Mouse (Mus musculus) embryonic facial prominence, embryonic 14.5 days (tissue): Measurements from ENCODE around the gene Tmem117. TPM values are rescaled to one million over a fixed set of nuclear protein-coding genes. Genes with fewer than 3 reads are reported as not detected.

Experiments
- ATAC-seq: fragments of 200-750 bp; cut with Nextera tagmentation; 2 replicates; pipeline ENCODE4 v1.8.0; 2017; ENCODE audit warnings: low read depth, moderate number of reproducible peaks, moderate TSS enrichment
- DNase-seq: peaks from one replicate; pipeline ENCODE4 v3.0.0-alpha.2; 2015; ENCODE audit warnings: low spot score
- H3K27ac ChIP-seq: fragments of 300-500 bp; sonication (generic); replicated peaks from 2 replicates; pipeline ENCODE4 v1.5.1; 2014; ENCODE audit warnings: low read depth, mild to moderate bottlenecking, low read length, moderate library complexity
- H3K27me3 ChIP-seq: fragments of 300-500 bp; sonication (generic); replicated peaks from 2 replicates; pipeline ENCODE4 v1.6.1; 2014; ENCODE audit warnings: low read length; ENCODE audit not compliant: control insufficient read depth, insufficient read depth
- H3K36me3 ChIP-seq: fragments of 300-500 bp; sonication (generic); 2 replicates; pipeline ENCODE4 v1.6.1; 2014; ENCODE audit warnings: low read length, mixed read lengths; ENCODE audit not compliant: control insufficient read depth, insufficient read depth
- H3K4me1 ChIP-seq: fragments of 300-500 bp; sonication (generic); 2 replicates; pipeline ENCODE4 v1.6.1; 2014; ENCODE audit warnings: antibody characterized with exemption, low read length; ENCODE audit not compliant: control insufficient read depth, insufficient read depth
- H3K4me2 ChIP-seq: fragments of 300-500 bp; sonication (generic); 2 replicates; pipeline ENCODE4 v1.6.1; 2014; ENCODE audit warnings: low read depth, mild to moderate bottlenecking, low read length, moderate library complexity, mixed read lengths
- H3K4me3 ChIP-seq: fragments of 300-500 bp; sonication (generic); 2 replicates; pipeline ENCODE4 v1.5.1; 2014; ENCODE audit warnings: low read depth, mild to moderate bottlenecking, low read length
- H3K9ac ChIP-seq: fragments of 300-500 bp; sonication (generic); 2 replicates; pipeline ENCODE4 v1.6.1; 2014; ENCODE audit warnings: low read depth, mild to moderate bottlenecking, low read length, moderate library complexity, mixed read lengths
- H3K9me3 ChIP-seq: fragments of 300-500 bp; sonication (generic); 2 replicates; pipeline ENCODE4 v1.6.1; 2016; ENCODE audit warnings: low read length; ENCODE audit not compliant: control insufficient read depth
- WGBS: fragments of 180-500 bp; shearing (Covaris S2); extraction: QIAGEN DNeasy Blood & Tissue Kit; methylation state at CpG from one replicate; pipeline ENCODE4 v1.1.7; 2014; 5-methylcytosine and 5-hydroxymethylcytosine counted together
- polyA plus RNA-seq: library from polyadenylated mRNA; unstranded; fragments of >200 nt; fragmentation: Nextera tagmentation; extraction: Ambion mirVana; gene quantifications from 2 replicates; pipeline ENCODE4 v1.2.1, GENCODE M21; 2014

Gene Tmem117
- polyA plus RNA-seq, 1 experiment from 2014 or later, result 11.1 TPM

GRCm38 (mm10) chr15:94591356-94591755 is 37.7 kb upstream of the Tmem117 start:
- Histone ChIP-seq H3K9ac (no peak overlapping the region), H3K9me3 (no peaks in the 10 kb centered on the region), H3K36me3 (peaks cover 4% of the 10 kb centered on the region; the same call in 1 of the 2 replicates), H3K4me3 (no peak overlapping the region), H3K4me1 (peaks cover 4% of the 10 kb centered on the region; the same call in 1 of the 2 replicates), H3K4me2 (no peak overlapping the region), H3K27me3 (no peaks in the 10 kb centered on the region), H3K27ac (no peak overlapping the region)
- ATAC-seq (no peak), DNase-seq (peak; percentile 34)
- 72% methylated on average over 4 of the region's 4 CpGs for WGBS

GRCm38 (mm10) chr15:94593586-94593985 is 35.4 kb upstream of the Tmem117 start:
- Histone ChIP-seq H3K27me3 (no peaks in the 10 kb centered on the region), H3K4me3 (no peak overlapping the region), H3K9me3 (no peaks in the 10 kb centered on the region), H3K36me3 (no peaks in the 10 kb centered on the region), H3K9ac (no peak overlapping the region), H3K4me2 (no peak overlapping the region), H3K27ac (no peak overlapping the region), H3K4me1 (no peaks in the 10 kb centered on the region)
- WGBS, result 80% methylated on average over 1 of the region's 1 CpGs
- no peak for DNase-seq
- ATAC-seq, result no peak

- DNase-seq, result no peak
- Histone ChIP-seq H3K4me2 (no peak overlapping the region), H3K36me3 (no peaks in the 10 kb centered on the region), H3K27me3 (no peaks in the 10 kb centered on the region), H3K4me1 (no peaks in the 10 kb centered on the region), H3K9ac (no peak overlapping the region), H3K9me3 (no peaks in the 10 kb centered on the region), H3K4me3 (no peak overlapping the region), H3K27ac (no peak overlapping the region)
- ATAC-seq, result no peak
- 71% methylated on average over 11 of the region's 11 CpGs for WGBS
These were observed 28.8 kb upstream of the Tmem117 start for GRCm38 (mm10) chr15:94600145-94600707.

GRCm38 (mm10) chr15:94601339-94601738 is 27.7 kb upstream of the Tmem117 start:
- 25% methylated on average over 3 of the region's 3 CpGs for WGBS
- Histone ChIP-seq H3K4me1 (no peaks in the 10 kb centered on the region), H3K9ac (no peak overlapping the region), H3K4me2 (no peak overlapping the region), H3K27ac (no peak overlapping the region), H3K9me3 (no peaks in the 10 kb centered on the region), H3K4me3 (no peak overlapping the region), H3K36me3 (no peaks in the 10 kb centered on the region), H3K27me3 (no peaks in the 10 kb centered on the region)
- DNase-seq (peak; percentile 50), ATAC-seq (no peak)

GRCm38 (mm10) chr15:94602441-94602840 is 26.6 kb upstream of the Tmem117 start:
- Histone ChIP-seq H3K9ac (no peak overlapping the region), H3K4me1 (no peaks in the 10 kb centered on the region), H3K4me3 (no peak overlapping the region), H3K4me2 (no peak overlapping the region), H3K36me3 (no peaks in the 10 kb centered on the region), H3K27ac (no peak overlapping the region), H3K27me3 (no peaks in the 10 kb centered on the region), H3K9me3 (no peaks in the 10 kb centered on the region)
- 70% methylated on average over 3 of the region's 3 CpGs for WGBS
- no peak for ATAC-seq
- no peak for DNase-seq

GRCm38 (mm10) chr15:94607768-94608167 is 21.3 kb upstream of the Tmem117 start:
- Histone ChIP-seq H3K27ac (no peak overlapping the region), H3K4me3 (no peak overlapping the region), H3K9me3 (no peaks in the 10 kb centered on the region), H3K9ac (no peak overlapping the region), H3K36me3 (no peaks in the 10 kb centered on the region), H3K4me1 (no peaks in the 10 kb centered on the region), H3K27me3 (no peaks in the 10 kb centered on the region), H3K4me2 (no peak overlapping the region)
- DNase-seq (no peak), ATAC-seq (no peak)
- 93% methylated on average over 8 of the region's 8 CpGs for WGBS

GRCm38 (mm10) chr15:94616036-94616435 is 13.0 kb upstream of the Tmem117 start:
- H3K27me3 ChIP-seq, result no peaks in the 10 kb centered on the region
- no peak overlapping the region for H3K9ac ChIP-seq
- no peak overlapping the region for H3K4me3 ChIP-seq
- no peaks in the 10 kb centered on the region for H3K4me1 ChIP-seq
- no peaks in the 10 kb centered on the region for H3K9me3 ChIP-seq
- H3K27ac ChIP-seq, result no peak overlapping the region
- 90% methylated on average over 11 of the region's 11 CpGs for WGBS
- ATAC-seq (no peak), DNase-seq (no peak)
- H3K4me2 ChIP-seq, result no peak overlapping the region
- no peaks in the 10 kb centered on the region for H3K36me3 ChIP-seq

GRCm38 (mm10) chr15:94620909-94621308 is 8.1 kb upstream of the Tmem117 start:
- Histone ChIP-seq H3K27me3 (no peaks in the 10 kb centered on the region), H3K4me2 (no peak overlapping the region)
- DNase-seq, result no peak

GRCm38 (mm10) chr15:94628463-94628829 is 586 bp upstream of the Tmem117 start:
- no peaks in the 10 kb centered on the region for H3K9me3 ChIP-seq
- 47% methylated on average over 2 of the region's 2 CpGs for WGBS
- H3K4me1 ChIP-seq, result no peaks in the 10 kb centered on the region
- no peak for ATAC-seq
- peaks cover 13% of the 10 kb centered on the region for H3K27me3 ChIP-seq
- peak overlapping the region; percentile 100 for H3K4me2 ChIP-seq
- peak overlapping the region; percentile 67 for H3K4me3 ChIP-seq
- DNase-seq, result no peak
- no peaks in the 10 kb centered on the region for H3K36me3 ChIP-seq
- peak overlapping the region; percentile 78 for H3K9ac ChIP-seq
- no peak overlapping the region for H3K27ac ChIP-seq

More at GRCm38 (mm10) chr15:94620909-94621308, 8.1 kb upstream of the Tmem117 start:
- no peaks in the 10 kb centered on the region for H3K9me3 ChIP-seq
- H3K36me3 ChIP-seq, result no peaks in the 10 kb centered on the region
- H3K9ac ChIP-seq, result no peak overlapping the region
- H3K27ac ChIP-seq, result no peak overlapping the region
- ATAC-seq, result no peak
- no peaks in the 10 kb centered on the region for H3K4me1 ChIP-seq
- H3K4me3 ChIP-seq, result no peak overlapping the region
